Mouse (Mus musculus) mesoderm, embryonic 11.5 days (tissue): Measurements from ENCODE around the gene Chchd1.

Source experiments
- DNase-seq: peaks from one replicate; pipeline ENCODE4 v3.0.0-alpha.2; 2012; ENCODE audit warnings: low read depth, low spot score

Gene Chchd1

GRCm38 (mm10) chr14:20724043-20724442 is 21.2 kb downstream of the Chchd1 start:
- DNase-seq: peak; percentile 65

- DNase-seq: no peak
These were observed 23.0 kb downstream of the Chchd1 start for GRCm38 (mm10) chr14:20725660-20726339.

GRCm38 (mm10) chr14:20729871-20730270 is 27.1 kb downstream of the Chchd1 start:
- DNase-seq: no peak

- DNase-seq: no peak
These were observed 28.2 kb downstream of the Chchd1 start for GRCm38 (mm10) chr14:20730853-20731602.

GRCm38 (mm10) chr14:20733041-20733951 is 30.5 kb downstream of the Chchd1 start:
- DNase-seq: no peak

GRCm38 (mm10) chr14:20733952-20734774 is 31.4 kb downstream of the Chchd1 start, which contains the start of gene Ndst2:
Gene Ndst2, minus strand, starts transcription at chr14:20734562.
- DNase-seq: peak; percentile 92

GRCm38 (mm10) chr14:20735052-20735451 is 32.2 kb downstream of the Chchd1 start:
- DNase-seq: no peak

- no peak for DNase-seq
These were observed 33.1 kb downstream of the Chchd1 start for GRCm38 (mm10) chr14:20735892-20736390.

- DNase-seq: peak; percentile 51
These were observed 34.5 kb downstream of the Chchd1 start for GRCm38 (mm10) chr14:20737306-20737705.

GRCm38 (mm10) chr14:20738511-20738910 is 35.7 kb downstream of the Chchd1 start:
- DNase-seq: no peak

GRCm38 (mm10) chr14:20741301-20741700 is 38.5 kb downstream of the Chchd1 start:
- DNase-seq: no peak

- DNase-seq: no peak
These were observed 40.8 kb downstream of the Chchd1 start for GRCm38 (mm10) chr14:20743614-20744013.

GRCm38 (mm10) chr14:20746935-20747334 is 44.1 kb downstream of the Chchd1 start:
- no peak for DNase-seq

- DNase-seq: no peak
These were observed 45.6 kb downstream of the Chchd1 start for GRCm38 (mm10) chr14:20748388-20748787.

- DNase-seq: no peak
These were observed 46.8 kb downstream of the Chchd1 start for GRCm38 (mm10) chr14:20749494-20750051.

GRCm38 (mm10) chr14:20750503-20750902 is 47.7 kb downstream of the Chchd1 start:
- DNase-seq: no peak

- DNase-seq: no peak
These were observed 51.0 kb downstream of the Chchd1 start for GRCm38 (mm10) chr14:20753792-20754191.
